Mouse (Mus musculus) megakaryocyte, adult 5-6 weeks (primary cell): ENCODE results near the gene Mta1. TPM values are rescaled to one million over a fixed set of nuclear protein-coding genes. Genes with fewer than 3 reads are reported as not detected.

ENCODE experiments used
- ATAC-seq: 2 replicates; pipeline ENCODE4 v1.8.0; 2016; ENCODE audit warnings: mild to moderate bottlenecking, inconsistent platforms; ENCODE audit not compliant: poor library complexity, severe bottlenecking
- total RNA-seq, 2 experiments: library from RNA; stranded (forward) in 1 of 2; stranded (reverse) in 1 of 2; fragments of 153-499, 151-499 nt in 1 of 2; fragments of 221-1000, 200-1000 nt in 1 of 2; gene quantifications; 2 replicates each; pipeline versions ENCODE4 v1.2.3 to v1.2.4; 2015 to 2017

Gene Mta1
- total RNA-seq (2015), result 32.0 and 35.5 TPM in 2 replicates
- total RNA-seq (2017), result 14.5 and 21.4 TPM in 2 replicates

DNA sequence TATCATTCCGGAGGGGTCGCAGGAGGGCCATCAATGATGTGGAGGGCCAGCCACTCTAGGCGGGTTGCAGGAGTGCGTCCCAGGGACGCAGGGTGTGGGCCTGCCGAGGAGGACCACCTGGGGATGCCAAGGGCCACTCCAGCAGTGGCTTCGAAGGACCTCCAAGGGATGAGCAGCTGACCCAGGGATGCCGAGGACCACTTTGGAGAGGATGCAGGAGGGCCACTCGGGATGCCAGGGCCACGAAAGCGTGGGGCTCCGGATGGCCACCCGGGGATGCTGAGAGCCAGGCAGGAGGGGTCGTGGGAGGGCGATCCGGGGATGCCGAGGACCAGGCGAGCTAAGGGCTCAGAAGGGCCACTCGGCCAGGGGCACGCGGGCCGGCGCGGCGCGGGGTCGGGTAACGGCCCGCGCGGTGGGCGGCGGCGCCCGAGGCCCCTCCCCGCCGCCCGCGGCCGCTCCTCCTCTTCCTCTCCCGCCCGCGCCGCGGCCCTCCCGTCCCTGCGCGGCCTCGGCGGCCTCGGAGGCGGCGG lies at the start of gene Mta1:
Mta1 (plus strand) TSS at position 530 of the 533 bp plus-strand sequence.
- peak; percentile 71 for ATAC-seq

GRCm38 (mm10) chr12:113049836-113050235 lies 48.2 kb upstream of the Mta1 start:
- ATAC-seq, result peak; percentile 64

GRCm38 (mm10) chr12:113050671-113051070 lies 47.4 kb upstream of the Mta1 start:
- no peak for ATAC-seq

DNA sequence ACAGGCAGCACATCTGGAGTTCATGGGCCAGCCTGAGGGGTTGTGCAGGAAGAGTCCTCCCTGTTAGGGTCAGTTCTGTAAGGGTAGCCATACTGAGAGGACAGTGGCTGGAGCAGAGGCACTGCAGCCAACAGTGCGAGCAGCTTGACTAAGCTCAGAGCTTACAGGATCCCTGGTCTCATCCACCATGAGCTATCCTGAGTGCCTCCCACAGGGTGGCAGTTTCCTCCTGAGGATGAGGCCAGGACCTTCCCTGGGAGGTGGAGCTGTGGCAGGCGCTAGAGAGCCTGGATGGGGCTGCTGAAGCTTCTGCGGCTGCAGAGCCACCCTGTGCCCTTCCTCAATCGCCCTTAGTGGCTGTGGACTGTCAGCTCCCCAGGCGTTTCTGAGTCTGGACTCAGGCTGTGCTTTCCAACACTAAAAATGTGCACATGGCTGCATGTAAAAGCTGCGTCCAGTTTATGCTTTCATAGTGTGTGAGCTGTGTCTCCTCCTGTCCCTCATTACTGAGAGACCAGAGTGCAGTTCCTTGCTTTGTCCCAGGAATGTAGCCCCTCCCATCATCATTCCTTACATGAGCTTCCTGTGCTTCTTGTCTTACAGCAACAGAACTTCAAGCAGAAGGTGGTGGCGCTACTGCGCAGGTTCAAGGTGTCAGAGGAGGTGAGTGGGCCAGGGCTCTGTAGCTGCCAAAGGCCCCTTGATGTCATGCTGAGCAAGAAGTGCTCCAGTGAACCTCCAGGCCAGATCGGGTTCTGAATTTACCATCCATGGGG lies 46.3 kb upstream of the Mta1 start:
- ATAC-seq, result no peak

- ATAC-seq, result no peak
Observed at GRCm38 (mm10) chr12:113056089-113056488, 42.0 kb upstream of the Mta1 start.

- no peak for ATAC-seq
Observed at GRCm38 (mm10) chr12:113060178-113060577, 37.9 kb upstream of the Mta1 start.

DNA sequence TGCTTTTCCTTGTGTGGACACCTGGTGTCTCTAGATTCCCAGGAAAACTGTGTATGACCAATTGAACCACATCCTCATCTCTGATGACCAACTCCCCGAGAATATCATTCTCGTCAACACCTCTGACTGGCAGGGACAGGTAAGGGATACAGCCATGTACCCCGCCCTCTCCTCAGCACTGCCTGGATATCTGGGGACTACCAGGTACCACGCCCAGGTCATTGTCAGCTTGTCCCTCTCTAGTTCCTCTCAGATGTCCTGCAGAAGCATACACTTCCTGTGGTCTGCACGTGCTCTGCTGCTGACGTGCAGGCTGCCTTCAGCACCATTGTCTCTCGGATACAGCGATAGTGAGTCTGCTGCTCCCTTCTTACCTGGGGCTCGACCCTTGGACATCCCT lies 36.5 kb upstream of the Mta1 start:
- ATAC-seq, result no peak

- no peak for ATAC-seq
Observed at GRCm38 (mm10) chr12:113062201-113062600, 35.9 kb upstream of the Mta1 start.

- ATAC-seq, result no peak
Observed at GRCm38 (mm10) chr12:113063700-113064099, 34.4 kb upstream of the Mta1 start.

- no peak for ATAC-seq
Observed at GRCm38 (mm10) chr12:113068002-113068401, 30.1 kb upstream of the Mta1 start.

- ATAC-seq, result no peak
Observed at GRCm38 (mm10) chr12:113069389-113069788, 28.7 kb upstream of the Mta1 start.

DNA sequence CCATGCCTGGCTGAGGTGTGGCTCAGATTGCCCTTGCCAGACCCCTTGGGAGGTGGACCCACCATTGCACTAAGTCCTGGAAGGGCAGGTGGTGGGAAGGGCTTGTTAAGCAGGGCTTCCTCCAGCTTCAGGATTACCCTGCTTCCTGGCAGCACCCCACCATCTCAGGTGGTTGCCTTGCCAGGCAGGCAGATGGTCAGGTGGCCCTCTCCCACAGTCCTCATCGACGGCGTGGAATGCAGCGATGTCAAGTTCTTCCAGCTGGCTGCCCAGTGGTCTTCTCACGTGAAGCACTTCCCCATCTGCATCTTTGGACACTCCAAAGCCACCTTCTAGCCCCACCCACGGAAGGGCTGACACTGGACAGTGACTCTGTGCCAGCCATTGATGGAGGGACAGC lies 26.8 kb upstream of the Mta1 start:
- no peak for ATAC-seq

DNA sequence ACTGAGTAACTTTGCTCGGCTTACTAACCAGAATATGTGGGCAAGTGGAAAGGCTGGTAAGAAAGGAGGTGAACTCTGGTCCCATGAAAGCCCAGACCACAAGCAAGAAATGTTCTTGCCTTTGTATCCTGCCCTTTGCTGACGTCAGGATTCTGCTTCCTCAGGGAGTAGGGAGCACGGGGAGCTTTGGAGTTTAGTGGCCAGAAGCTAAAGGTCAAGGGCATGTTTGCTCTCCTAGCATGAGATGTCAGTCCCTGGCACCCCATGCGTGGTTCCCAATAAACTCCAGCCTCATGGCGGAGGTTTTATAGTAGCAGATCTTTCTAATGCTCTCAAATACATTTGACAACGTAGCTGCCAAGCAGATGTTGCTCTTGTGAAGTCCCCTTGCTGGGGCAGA lies 26.3 kb upstream of the Mta1 start:
- no peak for ATAC-seq

GRCm38 (mm10) chr12:113073420-113074328 lies 24.4 kb upstream of the Mta1 start:
- ATAC-seq, result no peak

DNA sequence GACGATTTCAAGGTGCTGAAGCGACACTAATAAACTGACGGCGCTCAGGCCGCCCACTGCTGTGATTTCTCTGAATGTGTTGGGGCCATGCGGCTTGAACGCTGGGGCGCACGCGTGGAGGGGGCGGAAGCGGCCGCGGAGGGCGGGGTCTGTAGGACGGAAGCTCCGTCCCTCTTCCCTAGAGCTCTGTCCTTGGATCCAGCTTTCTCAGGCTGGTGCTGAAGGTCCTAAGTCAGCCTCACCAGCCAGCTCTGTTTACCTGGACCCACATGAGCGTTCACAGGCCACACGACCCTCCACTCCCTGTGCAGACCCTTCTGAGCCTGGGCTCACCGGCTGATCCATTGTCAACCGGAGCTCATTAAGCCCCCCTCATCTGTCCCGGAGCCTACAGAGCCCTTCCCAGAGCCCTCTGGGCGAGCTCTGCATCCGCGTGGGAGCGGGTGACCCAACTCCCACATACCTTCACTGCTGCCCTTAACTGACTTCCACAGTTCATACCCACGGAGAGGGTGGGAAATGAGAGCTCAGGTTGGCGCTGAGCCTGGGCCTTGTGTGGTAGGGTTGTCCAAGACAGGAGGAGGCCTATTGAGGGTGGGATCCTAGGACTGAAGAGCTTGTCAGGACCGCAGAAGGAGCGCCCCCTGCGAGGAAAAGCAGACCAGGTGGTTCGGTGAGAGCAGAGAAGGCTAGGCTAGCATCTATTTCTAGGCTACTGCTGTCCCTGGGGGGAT lies 23.6 kb upstream of the Mta1 start, which contains the start of gene Tex22:
Tex22 (plus strand) TSS at position 174 of the 734 bp plus-strand sequence.
- ATAC-seq, result peak; percentile 73

- peak; percentile 92 for ATAC-seq
Observed at GRCm38 (mm10) chr12:113075063-113075454, 23.0 kb upstream of the Mta1 start.

DNA sequence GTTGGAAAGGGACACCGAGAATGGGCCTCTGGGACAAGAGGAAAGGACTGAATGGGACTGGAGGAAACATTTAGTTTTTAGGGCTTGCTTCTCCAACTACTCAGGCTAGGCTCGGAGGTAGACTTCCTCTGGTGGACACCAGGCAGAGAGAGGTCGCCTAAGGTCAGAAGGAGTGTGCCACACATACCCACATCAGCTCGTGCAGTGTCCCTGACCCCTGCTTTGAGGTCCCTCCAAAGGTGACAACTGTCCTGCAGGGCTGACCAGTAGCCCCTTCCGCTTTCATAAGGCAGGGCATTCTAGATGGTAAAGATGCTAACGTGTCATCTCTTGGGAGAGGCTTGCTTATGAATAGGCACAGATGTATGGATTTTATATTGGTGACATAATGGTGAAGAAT lies 22.6 kb upstream of the Mta1 start:
- ATAC-seq, result no peak; the same call in 1 of the 2 replicates

DNA sequence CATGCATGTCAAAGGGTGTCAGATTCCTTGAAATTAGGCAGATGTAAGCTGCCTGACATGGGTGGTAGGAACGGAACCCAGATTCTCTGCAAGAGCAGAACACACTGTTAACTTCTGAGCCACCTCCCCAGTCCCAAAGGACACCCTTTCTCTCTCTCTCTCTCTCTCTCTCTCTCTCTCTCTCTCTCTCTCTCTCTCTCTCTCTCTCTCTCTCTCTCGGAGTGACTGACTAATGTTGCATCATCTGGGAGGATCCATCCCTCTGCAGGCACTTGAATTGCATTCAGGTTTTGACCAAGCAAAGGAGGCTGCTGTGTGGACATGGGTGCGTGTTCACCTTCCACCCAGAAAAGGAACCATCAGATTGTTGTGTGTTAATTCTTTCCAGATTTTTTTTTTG lies 10.8 kb upstream of the Mta1 start:
- ATAC-seq, result no peak

DNA sequence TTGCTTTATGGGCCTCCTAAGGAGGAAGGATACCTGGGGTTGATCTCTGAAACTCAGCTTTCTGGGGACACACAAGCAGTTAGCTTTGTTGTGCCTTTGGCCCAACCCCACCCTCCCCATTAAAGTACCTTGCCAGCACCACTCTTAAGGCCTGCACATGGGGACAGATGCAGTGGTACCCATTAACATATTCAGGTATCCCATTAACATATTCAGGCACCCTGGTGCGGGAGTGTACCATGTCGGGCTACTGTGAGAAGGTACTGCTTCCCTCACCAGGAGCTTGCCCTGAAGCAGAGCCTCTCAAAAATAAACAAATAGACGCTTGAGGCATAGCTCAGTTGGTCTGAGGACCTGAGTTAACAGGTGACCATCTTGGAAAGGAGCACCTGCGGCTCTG lies 10.1 kb upstream of the Mta1 start:
- ATAC-seq, result no peak

GRCm38 (mm10) chr12:113089107-113089506 lies 9.0 kb upstream of the Mta1 start:
- ATAC-seq, result no peak

- ATAC-seq, result no peak
Observed at GRCm38 (mm10) chr12:113090053-113090452, 8.0 kb upstream of the Mta1 start.
